27 mouse cellular contexts compared by ENCODE assay signal in the genomic region with DNA sequence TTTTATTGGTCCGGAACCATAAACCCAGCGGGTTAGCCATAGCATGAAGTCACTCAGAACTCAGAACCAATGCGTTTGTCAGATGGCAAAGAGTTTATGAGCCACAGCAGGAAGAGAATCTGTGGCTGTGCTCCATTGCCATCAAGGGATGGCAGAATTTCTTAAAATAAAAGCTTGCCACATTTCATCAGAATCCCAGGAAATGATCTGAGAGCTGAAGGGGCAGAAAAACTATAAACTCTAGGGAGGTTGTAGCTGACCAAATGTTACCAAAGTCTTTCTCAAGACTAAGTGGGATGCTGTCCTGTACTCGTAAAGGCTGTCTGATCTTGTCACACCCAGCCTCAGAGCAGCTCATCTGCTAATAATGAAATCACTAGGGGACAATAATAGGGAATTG. TPM values are rescaled to one million over a fixed set of nuclear protein-coding genes. Genes with fewer than 3 reads are reported as not detected.
"Had no signal": no experiment of that assay in that cellular context is flagged by ENCODE, and none has a peak within 500 bp of the region (broad histone marks: within the 10 kb centered on the region; RNA-seq: fewer than 3 reads in every experiment).

No protein-coding gene starts in this region.

- H3K4me1 ChIP-seq: embryonic facial prominence, embryonic 10.5 days; embryonic facial prominence, embryonic 12.5 days; embryonic facial prominence, embryonic 13.5 days; embryonic facial prominence, embryonic 15.5 days; forebrain, embryonic 10.5 days had no signal

- H3K4me3 ChIP-seq: embryonic facial prominence, embryonic 10.5 days; embryonic facial prominence, embryonic 12.5 days; embryonic facial prominence, embryonic 13.5 days; embryonic facial prominence, embryonic 15.5 days; erythroblast, embryonic 14.5 days; forebrain, embryonic 10.5 days; forebrain, embryonic 12.5 days; forebrain, embryonic 13.5 days; forebrain, embryonic 15.5 days; gastrocnemius, adult 2 months had no signal

- DNase-seq: cerebellum, adult 8-10 months; cerebellum, adult 9-10 months; cerebellum, adult 9-11 months; cerebellum, postnatal 10 days; cerebellum, postnatal 14 days; cerebellum, postnatal 25 days; cerebellum, postnatal 36 days; embryo, embryonic 11 days; forebrain, postnatal 0 days; gastrocnemius, adult 2 months; gastrocnemius, postnatal 10 days; gastrocnemius, postnatal 14 days; gastrocnemius, postnatal 25 days; gastrocnemius, postnatal 36 days; heart, adult 11 months; heart, adult 18-20 months had no signal

- H3K9ac ChIP-seq: embryonic facial prominence, embryonic 12.5 days; embryonic facial prominence, embryonic 13.5 days; embryonic facial prominence, embryonic 15.5 days; forebrain, embryonic 12.5 days; forebrain, embryonic 13.5 days; forebrain, embryonic 15.5 days; forebrain, postnatal 0 days had no signal

- H3K27me3 ChIP-seq: embryonic facial prominence, embryonic 12.5 days; embryonic facial prominence, embryonic 13.5 days; embryonic facial prominence, embryonic 15.5 days; forebrain, embryonic 12.5 days; forebrain, embryonic 13.5 days; forebrain, embryonic 15.5 days had no signal

- H3K27ac ChIP-seq: embryonic facial prominence, embryonic 10.5 days; embryonic facial prominence, embryonic 12.5 days; embryonic facial prominence, embryonic 13.5 days; embryonic facial prominence, embryonic 15.5 days; forebrain, embryonic 10.5 days; forebrain, embryonic 12.5 days; forebrain, embryonic 13.5 days; forebrain, embryonic 15.5 days; gastrocnemius, adult 2 months had no signal

- ATAC-seq: forebrain, embryonic 13.5 days; forebrain, embryonic 14.5 days; forebrain, embryonic 15.5 days; forebrain, embryonic 16.5 days; forebrain, postnatal 0 days had no signal

- H3K36me3 ChIP-seq: embryonic facial prominence, embryonic 10.5 days; embryonic facial prominence, embryonic 12.5 days; embryonic facial prominence, embryonic 13.5 days; embryonic facial prominence, embryonic 15.5 days; forebrain, embryonic 10.5 days; forebrain, embryonic 12.5 days; forebrain, embryonic 15.5 days had no signal

RNA-seq across cellular contexts. Expression of a gene that starts 36.7 kb away (rescaled TPM):
- polyA plus RNA-seq: erythroblast, embryonic 14.5 days had no signal
